ENCODE assay signal across 11 mouse cellular contexts in genomic region chrX:77417766-77418165, GRCm38 (mm10).
A peak's percentile ranks its signal among the peaks of the same experiment; 100 is the strongest.
DNase-seq lines count a peak whose midpoint lies in the region; ATAC-seq and TF ChIP-seq lines count a peak whose summit lies in the region.
"Had no signal": no experiment of that assay in that cellular context is flagged by ENCODE, and none has a peak within 500 bp of the region (broad histone marks: within the 10 kb centered on the region; RNA-seq: fewer than 3 reads in every experiment).

No protein-coding gene starts in this region.

- ATAC-seq in embryonic facial prominence, embryonic 14.5 days (ENCODE audit: low read depth), result no peak
- ATAC-seq in liver, embryonic 11.5 days (replicated peaks; ENCODE audit: low FRiP score), result no peak
- ATAC-seq in monocyte, adult 5-6 weeks (replicated peaks; ENCODE audit: insufficient number of reproducible peaks, low FRiP score, low TSS enrichment, poor library complexity, severe bottlenecking), result no peak
- no peak for ATAC-seq in megakaryocyte-erythroid progenitor cell, adult 5-6 weeks (replicated peaks; ENCODE audit: low FRiP score, low TSS enrichment, poor library complexity, severe bottlenecking)
- ATAC-seq: forebrain, embryonic 14.5 days had no signal

- no peaks in the 10 kb centered on the region for H3K9me3 ChIP-seq in embryonic facial prominence, embryonic 14.5 days (ENCODE audit: control insufficient read depth, low read length)
- H3K9me3 ChIP-seq in embryonic facial prominence, embryonic 10.5 days, result no peaks in the 10 kb centered on the region
- no peaks in the 10 kb centered on the region for H3K9me3 ChIP-seq in liver, embryonic 11.5 days (ENCODE audit: control insufficient read depth, low read length)
- no peaks in the 10 kb centered on the region for H3K9me3 ChIP-seq in MEL (replicated peaks; ENCODE audit: insufficient read depth, low read length)
- H3K9me3 ChIP-seq: megakaryocyte, embryonic 14.5 days; neural tube, embryonic 12.5 days had no signal

- peak; percentile 13 for TF ChIP-seq RAD21 in MEL (IDR thresholded peaks at IDR 0.05; ENCODE audit: low read depth, low read length)

- H3K4me3 ChIP-seq in embryonic facial prominence, embryonic 14.5 days (ENCODE audit: low read depth, low read length), result no peak overlapping the region
- H3K4me3 ChIP-seq in embryonic facial prominence, embryonic 10.5 days, result no peak overlapping the region
- no peak overlapping the region for H3K4me3 ChIP-seq in liver, adult 2 months (ENCODE audit: insufficient read depth, low read depth, low read length)
- H3K4me3 ChIP-seq in liver, embryonic 11.5 days (ENCODE audit: low read depth, low read length), result no peak overlapping the region
- H3K4me3 ChIP-seq in MEL (ENCODE audit: control insufficient read depth in 1 of 2, insufficient read depth in 1 of 2, low read depth in 2 of 2, low read length in 2 of 2), result no peak overlapping the region
- H3K4me3 ChIP-seq: megakaryocyte, embryonic 14.5 days; neural tube, embryonic 12.5 days had no signal

- TF ChIP-seq EP300 in MEL (IDR thresholded peaks at IDR 0.05; ENCODE audit: low read depth in 1 of 2, low read length in 2 of 2), result no peak

- no peaks in the 10 kb centered on the region for H3K27me3 ChIP-seq in embryonic facial prominence, embryonic 14.5 days (replicated peaks; ENCODE audit: control insufficient read depth, insufficient read depth, low read length)
- no peaks in the 10 kb centered on the region for H3K27me3 ChIP-seq in embryonic facial prominence, embryonic 10.5 days (replicated peaks; ENCODE audit: low read depth, poor library complexity, severe bottlenecking)
- H3K27me3 ChIP-seq in liver, adult 2 months (ENCODE audit: control insufficient read depth, insufficient read depth, low read length), result no peaks in the 10 kb centered on the region
- no peaks in the 10 kb centered on the region for H3K27me3 ChIP-seq in liver, embryonic 11.5 days (replicated peaks; ENCODE audit: control insufficient read depth, insufficient read depth, low read length)
- no peaks in the 10 kb centered on the region for H3K27me3 ChIP-seq in MEL (ENCODE audit: control insufficient read depth in 1 of 2, insufficient read depth in 2 of 2, low read length in 2 of 2)
- H3K27me3 ChIP-seq in splenic B cell, adult 2 months (ENCODE audit: control insufficient read depth, insufficient read depth, low read length, poor library complexity, severe bottlenecking), result no peaks in the 10 kb centered on the region
- H3K27me3 ChIP-seq: megakaryocyte, embryonic 14.5 days; neural tube, embryonic 12.5 days had no signal

- no peak overlapping the region for H3K4me2 ChIP-seq in embryonic facial prominence, embryonic 14.5 days (ENCODE audit: low read depth, low read length)
- H3K4me2 ChIP-seq in liver, embryonic 11.5 days, result no peak overlapping the region
- H3K4me2 ChIP-seq: neural tube, embryonic 12.5 days had no signal

- no peak for TF ChIP-seq POLR2A in liver, adult 2 months (IDR thresholded peaks at IDR 0.05; ENCODE audit: extremely low read depth, insufficient read depth, low read length)
- TF ChIP-seq POLR2A in MEL (IDR thresholded peaks at IDR 0.05; ENCODE audit: control insufficient read depth in 1 of 2, insufficient read depth in 1 of 2, low read depth in 1 of 2, low read length in 2 of 2, poor library complexity in 1 of 2), result no peak

- H3K9ac ChIP-seq in embryonic facial prominence, embryonic 14.5 days (ENCODE audit: low read depth, low read length), result no peak overlapping the region
- H3K9ac ChIP-seq in liver, adult 2 months (ENCODE audit: low read depth, low read length), result no peak overlapping the region
- H3K9ac ChIP-seq in liver, embryonic 11.5 days (ENCODE audit: low read depth, low read length), result no peak overlapping the region
- no peak overlapping the region for H3K9ac ChIP-seq in MEL (ENCODE audit: control insufficient read depth, low read depth, low read length, poor library complexity, severe bottlenecking)
- H3K9ac ChIP-seq: neural tube, embryonic 12.5 days had no signal

- DNase-seq in embryonic facial prominence, embryonic 14.5 days (ENCODE audit: low spot score), result peak; percentile 8
- DNase-seq in embryonic facial prominence, embryonic 10.5 days (ENCODE audit: low spot score), result no peak
- peak; percentile 22 for DNase-seq in liver, adult 2 months (ENCODE audit: extremely low read depth, low read depth, low spot score)
- no peak for DNase-seq in liver, embryonic 11.5 days (ENCODE audit: low spot score)
- peak; percentile 10 for DNase-seq in MEL (ENCODE audit: low read depth, low spot score)
- peak; percentile 16 for DNase-seq in splenic B cell, adult 2 months (ENCODE audit: low read depth, low spot score)

- no peaks in the 10 kb centered on the region for H3K36me3 ChIP-seq in embryonic facial prominence, embryonic 14.5 days (ENCODE audit: control insufficient read depth, insufficient read depth, low read length)
- no peaks in the 10 kb centered on the region for H3K36me3 ChIP-seq in embryonic facial prominence, embryonic 10.5 days (replicated peaks)
- H3K36me3 ChIP-seq in liver, adult 2 months (ENCODE audit: control insufficient read depth, insufficient read depth, low read length), result no peaks in the 10 kb centered on the region
- H3K36me3 ChIP-seq in liver, embryonic 11.5 days (ENCODE audit: control insufficient read depth, insufficient read depth, low read length), result no peaks in the 10 kb centered on the region
- no peaks in the 10 kb centered on the region for H3K36me3 ChIP-seq in MEL (ENCODE audit: control insufficient read depth in 1 of 2, insufficient read depth in 2 of 2, low read length in 2 of 2)
- H3K36me3 ChIP-seq in splenic B cell, adult 2 months (ENCODE audit: control insufficient read depth, insufficient read depth, low read length, poor library complexity, severe bottlenecking), result no peaks in the 10 kb centered on the region
- H3K36me3 ChIP-seq: neural tube, embryonic 12.5 days had no signal

- H3K27ac ChIP-seq in embryonic facial prominence, embryonic 14.5 days (replicated peaks; ENCODE audit: low read depth, low read length), result no peak overlapping the region
- no peak overlapping the region for H3K27ac ChIP-seq in embryonic facial prominence, embryonic 10.5 days (replicated peaks)
- H3K27ac ChIP-seq in liver, adult 2 months (replicated peaks; ENCODE audit: insufficient read depth, low read depth, low read length), result no peak overlapping the region
- H3K27ac ChIP-seq in liver, embryonic 11.5 days (ENCODE audit: low read depth, low read length), result no peak overlapping the region
- H3K27ac ChIP-seq in MEL (ENCODE audit: control insufficient read depth, low read depth, low read length), result no peak overlapping the region
- H3K27ac ChIP-seq: neural tube, embryonic 12.5 days had no signal

- no peak for TF ChIP-seq CTCF in liver, adult 2 months (IDR thresholded peaks at IDR 0.05; ENCODE audit: low read depth, low read length)
- TF ChIP-seq CTCF in MEL (IDR thresholded peaks at IDR 0.05 in 2 of 3, conservative IDR thresholded peaks at IDR 0.05 in 1 of 3; ENCODE audit: control insufficient read depth in 1 of 3, insufficient read depth in 1 of 3, low read depth in 2 of 3, low read length in 3 of 3, poor library complexity in 1 of 3, severe bottlenecking in 1 of 3), result peak in 2 of 3 experiments; percentile 16 to 33; a peak in 3 of 6 replicates

- no peaks in the 10 kb centered on the region for H3K4me1 ChIP-seq in embryonic facial prominence, embryonic 14.5 days (ENCODE audit: control insufficient read depth, insufficient read depth, low read length)
- no peaks in the 10 kb centered on the region for H3K4me1 ChIP-seq in embryonic facial prominence, embryonic 10.5 days
- peaks cover 3% of the 10 kb centered on the region; the same call in 1 of the 2 replicates for H3K4me1 ChIP-seq in liver, adult 2 months (ENCODE audit: control insufficient read depth, insufficient read depth, low read length)
- H3K4me1 ChIP-seq in liver, embryonic 11.5 days (replicated peaks; ENCODE audit: control insufficient read depth, insufficient read depth, low read length), result no peaks in the 10 kb centered on the region
- peaks cover 0 to 2% of the 10 kb centered on the region in 2 experiments; a peak in 2 of 4 replicates for H3K4me1 ChIP-seq in MEL (ENCODE audit: control insufficient read depth in 1 of 2, insufficient read depth in 2 of 2, low read length in 2 of 2)
- H3K4me1 ChIP-seq: neural tube, embryonic 12.5 days had no signal

- no peaks in the 10 kb centered on the region for H3K79me2 ChIP-seq in liver, adult 2 months (ENCODE audit: control insufficient read depth, insufficient read depth, low read length)
- no peaks in the 10 kb centered on the region for H3K79me2 ChIP-seq in MEL (ENCODE audit: control insufficient read depth, insufficient read depth, low read length, poor library complexity)

TF ChIP-seq in MEL, 35 proteins besides CTCF, POLR2A, EP300 and RAD21:
- no peak for TF ChIP-seq GABPA (IDR thresholded peaks at IDR 0.05; ENCODE audit: low read depth, low read length)
- no peak for TF ChIP-seq ZMIZ1 (IDR thresholded peaks at IDR 0.05; ENCODE audit: low read depth, low read length)
- no peak for TF ChIP-seq ETS1 (IDR thresholded peaks at IDR 0.05; ENCODE audit: low read depth, low read length)
- peak; percentile 36 for TF ChIP-seq SMC3 (IDR thresholded peaks at IDR 0.05; ENCODE audit: low read depth, low read length)
- TF ChIP-seq ZC3H11A (IDR thresholded peaks at IDR 0.05; ENCODE audit: low read depth, low read length), result 0 out of 2 replicates have a peak, but pooled peaks have one; percentile 8
- no peak for TF ChIP-seq KAT2A (conservative IDR thresholded peaks at IDR 0.05; ENCODE audit: low read depth, low read length)
- TF ChIP-seq JUND (IDR thresholded peaks at IDR 0.05; ENCODE audit: low read depth, low read length), result no peak
- no peak for TF ChIP-seq MAFK (IDR thresholded peaks at IDR 0.05; ENCODE audit: borderline replicate concordance, low read depth, low read length)

Comparison
In these comparisons a context has a peak if more than half of its experiments do, and no peak if none do; other contexts are left out.
1. DNase-seq: peak in embryonic facial prominence, embryonic 14.5 days (single experiment), liver, adult 2 months (single experiment), MEL (single experiment) and splenic B cell, adult 2 months (single experiment); none in embryonic facial prominence, embryonic 10.5 days (single experiment) and liver, embryonic 11.5 days (single experiment).